Mouse (Mus musculus): Measurements from ENCODE around the gene Sgsm2.

The Sgsm2 gene

GRCm38 (mm10) chr11:74883098-74883497 lies 13.8 kb downstream of the Sgsm2 start:
- in situ Hi-C loops (cut with MboI, MseI): no loop called here

- in situ Hi-C loops (cut with MboI, MseI): no loop called here
Observed at GRCm38 (mm10) chr11:74881979-74882378, 14.9 kb downstream of the Sgsm2 start.

- in situ Hi-C loops (cut with MboI, MseI): no loop called here
Observed at GRCm38 (mm10) chr11:74880999-74881398, 15.9 kb downstream of the Sgsm2 start.

GRCm38 (mm10) chr11:74876801-74877200 lies 20.1 kb downstream of the Sgsm2 start:
- in situ Hi-C loops (cut with MboI, MseI): no loop called here

- in situ Hi-C loops (cut with MboI, MseI): no loop called here
Observed at GRCm38 (mm10) chr11:74874630-74875029, 22.2 kb downstream of the Sgsm2 start.

- in situ Hi-C loops (cut with MboI, MseI): no loop called here
Observed at GRCm38 (mm10) chr11:74870991-74871622, 25.8 kb downstream of the Sgsm2 start.

- in situ Hi-C loops (cut with MboI, MseI): no loop called here
Observed at GRCm38 (mm10) chr11:74870544-74870943, 26.3 kb downstream of the Sgsm2 start.

DNA sequence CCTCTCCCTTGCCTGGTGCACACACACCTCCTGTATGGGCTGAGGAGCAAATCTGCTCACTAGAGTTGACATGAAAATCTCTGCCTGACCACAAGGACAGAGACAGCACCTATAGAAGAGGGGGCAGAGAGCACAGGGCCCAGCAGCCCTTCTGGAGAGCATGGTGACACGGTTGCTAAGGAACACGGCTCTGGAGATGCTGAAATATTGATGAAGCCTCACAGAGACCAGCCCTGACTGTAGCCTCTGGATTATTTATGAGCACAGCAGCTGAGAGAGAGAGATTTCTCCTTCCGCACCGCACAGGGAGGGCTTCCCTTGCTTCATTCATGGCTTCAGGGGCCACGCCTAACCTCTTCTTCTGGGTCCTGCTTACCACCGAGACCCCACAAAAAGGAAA lies 27.3 kb downstream of the Sgsm2 start:
- in situ Hi-C loops (cut with MboI, MseI): loop anchor here in 1 of 2 experiments (5.0 kb wide), 1 partner anchor 43 kb away; no protein-coding TSS in a partner anchor

- in situ Hi-C loops (cut with MboI, MseI): loop anchor here in 1 of 2 experiments (5.0 kb wide), 1 partner anchor 44 kb away; no protein-coding TSS in a partner anchor
Observed at GRCm38 (mm10) chr11:74868046-74868760, 28.7 kb downstream of the Sgsm2 start.

- in situ Hi-C loops (cut with MboI, MseI): loop anchor here in 1 of 2 experiments (5.0 kb wide), 1 partner anchor 45 kb away; no protein-coding TSS in a partner anchor
Observed at GRCm38 (mm10) chr11:74867181-74867580, 29.7 kb downstream of the Sgsm2 start.

DNA sequence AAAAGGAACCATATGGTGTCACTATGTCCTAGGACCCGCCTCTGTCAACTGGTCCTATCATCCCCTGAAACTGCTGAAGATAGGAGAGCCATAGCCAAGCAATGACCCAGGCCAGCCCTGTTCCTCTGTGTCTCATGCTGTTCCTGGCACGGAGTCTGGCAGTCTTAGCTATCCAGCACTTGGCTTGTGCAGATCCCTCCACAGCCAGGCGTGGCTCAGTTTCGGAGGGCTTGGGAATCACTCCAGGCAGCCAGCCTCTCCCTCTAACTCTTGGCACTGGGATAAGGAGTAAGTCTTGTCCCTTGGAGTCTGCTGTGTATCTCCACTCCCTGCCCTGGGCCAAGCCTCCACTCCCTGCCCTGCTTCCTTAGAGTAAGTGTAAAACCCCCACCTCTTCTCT lies 30.2 kb downstream of the Sgsm2 start:
- in situ Hi-C loops (cut with MboI, MseI): loop anchor here in 1 of 2 experiments (5.0 kb wide), 1 partner anchor 46 kb away; no protein-coding TSS in a partner anchor

- in situ Hi-C loops (cut with MboI, MseI): loop anchor here in 1 of 2 experiments (5.0 kb wide), 1 partner anchor 47 kb away; no protein-coding TSS in a partner anchor
Observed at GRCm38 (mm10) chr11:74865252-74865651, 31.6 kb downstream of the Sgsm2 start.

DNA sequence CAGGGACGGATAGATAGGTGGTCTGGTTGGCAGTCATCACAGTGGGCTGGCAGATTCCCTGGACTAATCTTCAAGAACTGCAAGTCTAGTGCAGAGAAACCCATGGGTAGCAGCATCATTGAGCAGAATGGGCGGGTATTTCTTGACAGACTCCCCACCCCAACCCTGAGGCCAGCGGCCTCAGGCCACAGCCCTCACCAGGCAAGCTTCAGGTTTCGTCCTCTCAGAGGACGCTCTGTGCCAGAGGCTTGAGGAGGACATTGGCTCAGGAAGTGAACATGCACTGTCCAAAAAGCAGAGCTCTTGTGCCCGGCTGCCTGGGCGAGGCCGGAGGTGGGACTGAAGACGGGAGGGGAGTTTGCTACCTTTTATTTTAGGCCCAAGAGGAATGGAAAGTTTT lies 32.4 kb downstream of the Sgsm2 start:
- in situ Hi-C loops (cut with MboI, MseI): no loop called here

GRCm38 (mm10) chr11:74863471-74863870 lies 33.4 kb downstream of the Sgsm2 start:
- in situ Hi-C loops (cut with MboI, MseI): no loop called here

DNA sequence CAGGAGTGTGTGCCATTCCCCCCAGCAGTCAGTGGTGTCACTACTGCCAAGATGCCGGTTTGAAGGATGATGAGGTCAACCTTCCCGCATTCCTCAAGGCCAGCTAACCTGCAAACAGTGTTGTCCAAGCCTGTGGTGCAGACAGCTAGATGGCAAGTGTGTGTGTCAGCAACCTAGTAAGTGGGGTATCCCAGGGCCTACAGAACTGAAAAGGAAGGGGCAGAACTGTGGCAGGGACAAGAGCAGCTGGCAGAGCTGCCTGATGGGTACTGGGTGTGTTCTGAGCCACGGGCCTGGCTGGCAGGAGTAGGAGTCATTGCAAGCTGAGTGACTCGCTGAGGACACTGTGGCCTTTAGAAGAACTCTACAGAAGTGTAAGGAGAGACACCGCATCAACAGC lies 34.7 kb downstream of the Sgsm2 start:
- in situ Hi-C loops (cut with MboI, MseI): no loop called here

DNA sequence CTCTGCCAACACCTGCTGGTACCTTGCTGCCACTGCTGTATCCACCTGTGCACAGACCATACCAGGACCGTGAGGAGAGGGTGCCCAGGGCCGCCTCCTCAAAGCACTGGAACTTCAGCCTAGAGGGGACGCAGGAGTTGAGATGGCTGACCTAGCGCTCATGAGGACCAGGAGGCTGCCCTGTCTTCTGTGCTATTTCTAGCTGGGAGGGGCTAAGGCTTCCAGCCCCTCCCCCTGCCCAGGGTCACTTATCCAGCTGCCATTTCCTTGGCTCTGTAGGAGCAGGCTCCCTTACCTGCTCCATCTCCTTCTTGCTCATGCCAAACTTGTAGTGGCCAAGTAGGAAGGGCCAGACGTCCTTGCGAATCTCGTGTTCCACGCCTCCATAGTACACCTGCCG lies 39.1 kb downstream of the Sgsm2 start:
- in situ Hi-C loops (cut with MboI, MseI): no loop called here

DNA sequence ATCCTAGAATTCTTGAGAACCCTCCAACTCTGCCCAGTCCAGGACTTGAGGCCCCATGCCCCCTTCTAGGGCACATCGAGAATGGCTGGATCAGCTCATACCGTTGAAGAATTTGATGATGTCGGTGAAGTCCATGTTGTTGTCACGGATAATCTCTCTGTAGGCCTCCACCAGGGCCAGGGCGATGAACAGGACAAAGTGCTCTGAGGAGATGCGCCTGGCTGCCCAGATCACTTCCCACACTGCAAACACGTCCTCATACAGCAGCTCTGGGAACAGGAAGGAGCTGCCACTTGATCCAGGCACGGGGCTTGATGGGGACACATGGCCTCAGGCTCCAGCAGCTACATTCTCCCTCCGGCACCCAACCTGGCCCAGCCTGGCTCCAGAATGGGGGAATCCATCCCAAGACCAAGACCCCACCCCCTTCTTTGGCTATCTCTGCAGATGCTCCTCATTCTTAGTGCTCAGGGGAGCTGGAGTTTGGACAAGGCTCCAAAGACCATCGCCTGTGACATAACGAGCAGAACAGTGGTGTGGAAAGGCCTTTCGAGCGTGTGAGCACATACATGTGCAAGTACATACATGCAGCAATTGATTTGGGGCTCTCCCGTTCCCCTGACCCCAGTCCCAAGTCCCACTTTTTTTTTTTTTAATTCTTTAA lies 45.7 kb downstream of the Sgsm2 start:
- in situ Hi-C loops (cut with MboI, MseI): no loop called here

DNA sequence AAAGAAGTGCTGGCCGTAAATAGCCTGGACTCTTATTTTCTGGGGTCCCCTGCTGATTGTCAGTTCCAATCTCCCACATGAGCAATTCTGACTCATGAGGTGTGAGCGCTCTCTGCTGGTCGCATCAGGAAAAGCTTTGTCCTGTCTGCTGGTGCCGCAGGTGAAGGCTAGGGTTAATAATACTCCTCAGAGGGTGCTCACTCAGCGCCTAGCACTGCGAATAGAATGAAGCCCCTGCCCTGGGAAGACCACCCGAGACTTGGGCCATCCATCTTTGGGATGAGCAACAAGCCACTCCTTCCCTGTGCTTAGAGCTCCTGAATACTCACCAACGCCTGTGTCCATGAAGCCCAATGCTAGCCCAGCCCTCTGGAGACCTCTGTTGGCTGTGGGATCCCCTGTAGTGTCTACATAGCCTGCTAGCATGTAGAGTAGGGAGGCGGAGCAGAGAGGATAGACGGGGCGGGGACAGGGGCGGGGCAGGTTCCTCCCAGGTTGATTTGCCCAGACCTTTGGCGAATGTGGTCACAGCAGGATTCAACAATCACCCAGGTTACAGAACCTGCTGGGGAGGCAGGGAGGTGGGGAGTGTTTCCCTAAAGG lies 48.8 kb downstream of the Sgsm2 start:
- in situ Hi-C loops (cut with MboI, MseI): no loop called here

GRCm38 (mm10) chr11:74845784-74846183 lies 51.1 kb downstream of the Sgsm2 start:
- in situ Hi-C loops (cut with MboI, MseI): no loop called here

DNA sequence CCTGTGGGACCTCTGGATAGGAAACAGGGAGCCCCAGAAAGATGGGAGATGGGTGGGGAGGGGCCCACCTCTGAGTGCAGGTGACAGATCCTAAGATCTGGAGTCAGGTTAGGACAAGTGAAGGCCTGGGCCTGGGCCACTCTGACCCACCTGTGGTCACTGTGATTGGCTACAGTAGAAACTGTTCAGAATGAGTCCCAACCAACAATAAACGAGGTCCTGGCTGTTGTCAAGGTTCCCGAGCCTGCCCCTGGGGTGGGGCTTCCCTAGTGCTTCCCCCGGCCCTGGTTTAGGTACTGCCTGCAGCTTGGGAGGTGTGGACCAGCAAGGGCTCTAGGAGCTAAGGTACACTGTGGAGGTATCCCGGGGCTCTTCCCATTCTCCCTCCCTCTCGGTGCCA lies 53.1 kb downstream of the Sgsm2 start:
- in situ Hi-C loops (cut with MboI, MseI): no loop called here

GRCm38 (mm10) chr11:74843435-74843714 lies 53.5 kb downstream of the Sgsm2 start:
- in situ Hi-C loops (cut with MboI, MseI): no loop called here

Data from T-helper 17 cell (primary cell).